Mouse (Mus musculus) hindbrain, embryonic 10.5 days (tissue): ENCODE data around the gene Abcb10. TPM values are rescaled to one million over a fixed set of nuclear protein-coding genes. Genes with fewer than 3 reads are reported as not detected.
"Not testable (repeated sequence)": the region's sequence is repeated elsewhere in the genome, so short reads cannot be mapped to it uniquely, and the experiment has no call there.

Experiments used
- DNase-seq: peaks from one replicate; pipeline ENCODE4 v3.0.0-alpha.2; 2017; ENCODE audit warnings: low spot score
- H3K27ac ChIP-seq: fragments of 300-500 bp; sonication (generic); 2 replicates; pipeline ENCODE4 v1.5.1; 2016; ENCODE audit warnings: mild to moderate bottlenecking, moderate library complexity
- H3K27me3 ChIP-seq: fragments of 300-500 bp; sonication (generic); 2 replicates; pipeline ENCODE4 v1.6.1; 2016; ENCODE audit warnings: mild to moderate bottlenecking; ENCODE audit not compliant: poor library complexity, insufficient read depth, severe bottlenecking
- H3K36me3 ChIP-seq: fragments of 300-500 bp; sonication (generic); 2 replicates; pipeline ENCODE4 v1.6.1; 2016; ENCODE audit warnings: mild to moderate bottlenecking, moderate library complexity
- H3K4me1 ChIP-seq: fragments of 300-500 bp; sonication (generic); replicated peaks from 2 replicates; pipeline ENCODE4 v1.6.1; 2016; ENCODE audit warnings: mild to moderate bottlenecking
- H3K4me3 ChIP-seq: fragments of 300-500 bp; sonication (generic); 2 replicates; pipeline ENCODE4 v1.5.1; 2016; ENCODE audit warnings: mild to moderate bottlenecking, moderate library complexity
- H3K9me3 ChIP-seq: fragments of 300-500 bp; sonication (generic); 2 replicates; pipeline ENCODE4 v1.6.1; 2016; ENCODE audit warnings: mild to moderate bottlenecking, moderate library complexity
- WGBS: fragments of 180-500 bp; shearing (Covaris S2); methylation state at CpG from one replicate; pipeline ENCODE4 v1.1.7; 2016; 5-methylcytosine and 5-hydroxymethylcytosine counted together
- polyA plus RNA-seq: library from polyadenylated mRNA; unstranded; fragments of >200 nt; fragmentation: Nextera tagmentation; extraction: Ambion mirVana; gene quantifications from 2 replicates; pipeline ENCODE4 v1.2.1, GENCODE M21; 2016

Abcb10 gene
- polyA plus RNA-seq, result 19.5 and 21.4 TPM in 2 replicates

GRCm38 (mm10) chr8:123982826-123983400, at the start of gene Abcb10:
Gene Abcb10 (minus strand): TSS chr8:123983122.
- Histone ChIP-seq H3K4me3 (peak within 1 kb of the TSS; percentile 93), H3K4me1 (peaks cover 27% of the 10 kb centered on the region), H3K27ac (peak within 1 kb of the TSS; percentile 88), H3K9me3 (no peaks in the 10 kb centered on the region), H3K36me3 (no peaks in the 10 kb centered on the region), H3K27me3 (peaks cover 4% of the 10 kb centered on the region; the same call in 1 of the 2 replicates)
- peak; percentile 89 for DNase-seq
- WGBS, result under 1% methylated on average over 56 of the region's 56 CpGs

- WGBS, result 91% methylated on average over 6 of the region's 6 CpGs
- H3K4me3 ChIP-seq, result no peak overlapping the region
- no peak for DNase-seq
- H3K27me3 ChIP-seq, result no peaks in the 10 kb centered on the region
- H3K9me3 ChIP-seq, result no peaks in the 10 kb centered on the region
- H3K27ac ChIP-seq, result no peak overlapping the region
- 0 out of 2 replicates have a peak, but pooled peaks cover 3% of the 10 kb centered on the region for H3K4me1 ChIP-seq
- peaks cover 89% of the 10 kb centered on the region for H3K36me3 ChIP-seq
These were observed 44.9 kb upstream of the Abcb10 start for GRCm38 (mm10) chr8:124027831-124028230.

- peaks cover 77% of the 10 kb centered on the region for H3K36me3 ChIP-seq
- not testable (repeated sequence) for H3K27me3 ChIP-seq, DNase-seq, H3K9me3 ChIP-seq, H3K27ac ChIP-seq, H3K4me3 ChIP-seq
- peaks cover 14% of the 10 kb centered on the region for H3K4me1 ChIP-seq
- WGBS, result 79% methylated on average over 2 of the region's 2 CpGs
These were observed 43.3 kb upstream of the Abcb10 start for GRCm38 (mm10) chr8:124026265-124026664.

- H3K27me3 ChIP-seq, result no peaks in the 10 kb centered on the region
- H3K4me3 ChIP-seq, result peak within 1 kb of the TSS; percentile 87
- WGBS, result under 1% methylated on average over 74 of the region's 74 CpGs
- peaks cover 31% of the 10 kb centered on the region for H3K36me3 ChIP-seq
- peak within 1 kb of the TSS; percentile 99 for H3K27ac ChIP-seq
- peaks cover 39% of the 10 kb centered on the region for H3K4me1 ChIP-seq
- peak; percentile 93 for DNase-seq
- no peaks in the 10 kb centered on the region for H3K9me3 ChIP-seq
These were observed 38.6 kb upstream of the Abcb10 start, which contains the start of the genes Taf5l and Urb2 for GRCm38 (mm10) chr8:124021237-124022227. Gene Taf5l (minus strand): TSS chr8:124021397. Gene Urb2 (plus strand): TSS chr8:124021508.

- H3K4me1 ChIP-seq, result peaks cover 39% of the 10 kb centered on the region
- H3K27ac ChIP-seq, result peak overlapping the region; percentile 99
- H3K36me3 ChIP-seq, result peaks cover 22% of the 10 kb centered on the region
- WGBS, result 1% methylated on average over 76 of the region's 87 CpGs
- no peaks in the 10 kb centered on the region for H3K9me3 ChIP-seq
- no peaks in the 10 kb centered on the region for H3K27me3 ChIP-seq
- no peak for DNase-seq
- H3K4me3 ChIP-seq, result peak overlapping the region; percentile 87
These were observed 37.7 kb upstream of the Abcb10 start for GRCm38 (mm10) chr8:124020439-124021236.

- H3K27ac ChIP-seq, result peak overlapping the region; percentile 9; the same call in 1 of the 2 replicates
- peaks cover 13% of the 10 kb centered on the region for H3K36me3 ChIP-seq
- peak; percentile 15 for DNase-seq
- 39% methylated on average over 13 of the region's 13 CpGs for WGBS
- H3K9me3 ChIP-seq, result no peaks in the 10 kb centered on the region
- H3K4me1 ChIP-seq, result peaks cover 39% of the 10 kb centered on the region
- peak overlapping the region; percentile 87 for H3K4me3 ChIP-seq
- no peaks in the 10 kb centered on the region for H3K27me3 ChIP-seq
These were observed 36.9 kb upstream of the Abcb10 start for GRCm38 (mm10) chr8:124019782-124020181.

GRCm38 (mm10) chr8:124014751-124015150, 31.8 kb upstream of the Abcb10 start:
- Histone ChIP-seq H3K4me1 (peaks cover 15% of the 10 kb centered on the region), H3K9me3 (no peaks in the 10 kb centered on the region), H3K36me3 (peaks cover 11% of the 10 kb centered on the region), H3K4me3 (no peak overlapping the region), H3K27me3 (no peaks in the 10 kb centered on the region), H3K27ac (no peak overlapping the region)
- WGBS, result 89% methylated on average over 3 of the region's 3 CpGs
- no peak for DNase-seq

- peaks cover 15% of the 10 kb centered on the region for H3K36me3 ChIP-seq
- H3K4me3 ChIP-seq, H3K27ac ChIP-seq, H3K27me3 ChIP-seq, H3K9me3 ChIP-seq, DNase-seq: not testable (repeated sequence)
- peaks cover 10% of the 10 kb centered on the region for H3K4me1 ChIP-seq
- WGBS, result 92% methylated on average over 7 of the region's 7 CpGs
These were observed 31.4 kb upstream of the Abcb10 start for GRCm38 (mm10) chr8:124014299-124014698.

- H3K9me3 ChIP-seq, result no peaks in the 10 kb centered on the region
- H3K36me3 ChIP-seq, result peaks cover 37% of the 10 kb centered on the region
- H3K27ac ChIP-seq, result no peak overlapping the region
- DNase-seq, result no peak
- H3K27me3 ChIP-seq, result no peaks in the 10 kb centered on the region
- no peak overlapping the region for H3K4me3 ChIP-seq
- no peaks in the 10 kb centered on the region for H3K4me1 ChIP-seq
- WGBS, result 94% methylated on average over 3 of the region's 3 CpGs
These were observed 29.2 kb upstream of the Abcb10 start for GRCm38 (mm10) chr8:124011989-124012586.

- Histone ChIP-seq H3K36me3 (peaks cover 42% of the 10 kb centered on the region), H3K27me3 (no peaks in the 10 kb centered on the region), H3K9me3 (no peaks in the 10 kb centered on the region), H3K4me1 (no peaks in the 10 kb centered on the region), H3K4me3 (no peak overlapping the region), H3K27ac (no peak overlapping the region)
- 91% methylated on average over 3 of the region's 3 CpGs for WGBS
- no peak for DNase-seq
These were observed 28.7 kb upstream of the Abcb10 start for GRCm38 (mm10) chr8:124011580-124011979.

GRCm38 (mm10) chr8:124007829-124008228, 24.9 kb upstream of the Abcb10 start:
- Histone ChIP-seq H3K9me3 (no peaks in the 10 kb centered on the region), H3K27ac (no peak overlapping the region), H3K36me3 (peaks cover 80% of the 10 kb centered on the region), H3K4me1 (no peaks in the 10 kb centered on the region), H3K4me3 (no peak overlapping the region), H3K27me3 (no peaks in the 10 kb centered on the region)
- WGBS, result 91% methylated on average over 6 of the region's 6 CpGs
- DNase-seq, result no peak

- Histone ChIP-seq H3K36me3 (peaks cover 99% of the 10 kb centered on the region), H3K4me3 (no peak overlapping the region), H3K4me1 (no peaks in the 10 kb centered on the region), H3K27me3 (no peaks in the 10 kb centered on the region), H3K9me3 (no peaks in the 10 kb centered on the region), H3K27ac (no peak overlapping the region)
- DNase-seq, result no peak
- 95% methylated on average over 10 of the region's 10 CpGs for WGBS
These were observed 19.7 kb upstream of the Abcb10 start for GRCm38 (mm10) chr8:124002546-124003108.
